Mouse (Mus musculus): ENCODE data around the gene Gdi1.

DNA sequence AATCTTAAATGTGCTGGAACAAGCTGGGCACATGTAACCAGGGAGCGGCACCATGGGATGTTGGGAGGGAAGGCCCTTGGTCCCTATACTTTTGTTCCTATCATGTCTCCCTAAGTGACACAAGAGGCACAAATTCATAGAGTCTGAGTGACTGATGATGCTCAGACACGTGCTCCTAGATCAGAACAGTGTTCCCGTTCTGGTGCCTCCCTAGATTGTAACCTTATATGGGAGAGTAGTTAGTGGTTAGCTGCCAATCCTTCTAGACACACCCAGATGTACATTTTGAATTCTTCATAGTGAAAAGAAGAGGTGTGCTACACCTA, 35.1 kb upstream of the Gdi1 start:
- TF ChIP-seq CTCF (IDR thresholded peaks at IDR 0.05; ENCODE audit: insufficient read depth, low read length) (no peak), POLR2A (IDR thresholded peaks at IDR 0.05; ENCODE audit: borderline replicate concordance, extremely low read depth, low read depth, low read length) (no peak)

Measured in lung, adult 2 months (tissue).